Mouse (Mus musculus): ENCODE measurements at regions not wholly inside any gene's neighbourhood (a gene's known extent, or its start where the extent isn't known, plus 50 kb on each side); places are given as distances from the start of the nearest gene placed in this dataset.
A peak's percentile ranks its signal among the peaks of the same experiment; 100 is the strongest.

DNA sequence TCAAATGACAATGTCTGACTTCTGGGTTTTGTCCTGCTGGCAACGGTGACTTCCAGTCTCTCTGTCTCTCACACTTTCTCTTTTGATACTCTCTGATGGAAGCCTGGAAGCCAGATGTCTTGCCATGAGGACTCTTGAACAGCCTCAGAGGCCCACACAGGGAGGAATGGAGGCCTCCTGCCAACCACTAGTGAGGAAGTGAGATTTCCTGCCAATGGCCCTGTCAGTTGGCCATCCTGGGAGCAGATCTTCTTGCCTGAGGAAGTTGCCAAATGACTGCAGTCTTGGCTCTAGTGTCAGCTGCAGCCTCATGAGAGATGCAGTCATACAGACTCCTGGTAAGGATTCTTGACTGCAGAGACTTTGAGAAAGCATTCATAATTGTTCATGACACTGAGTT is 741.7 kb downstream of the Adgrl2 start:
- no peak for ATAC-seq (ENCODE audit: extremely low read depth, insufficient number of reproducible peaks, low FRiP score, poor library complexity, severe bottlenecking)

DNA sequence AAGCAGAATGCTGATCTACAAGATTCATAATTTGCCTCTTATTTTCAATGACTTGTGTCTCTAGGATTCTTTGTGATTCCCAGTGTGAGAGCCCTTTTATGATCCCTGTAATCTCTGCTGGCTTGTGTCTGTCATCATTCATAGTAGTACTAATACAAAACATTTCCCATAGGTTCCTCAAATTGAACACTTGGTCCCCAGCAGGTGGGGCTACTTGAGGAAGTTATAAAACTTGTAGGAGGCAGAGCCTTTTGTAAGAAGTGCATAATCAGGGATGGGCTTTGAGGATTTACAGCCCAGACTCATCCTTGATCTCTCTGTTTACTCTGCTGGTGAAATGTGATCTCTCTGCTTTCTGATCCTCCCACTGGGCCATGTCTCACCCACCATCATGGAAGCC is 743.6 kb downstream of the Adgrl2 start:
- no peak for ATAC-seq (ENCODE audit: extremely low read depth, insufficient number of reproducible peaks, low FRiP score, poor library complexity, severe bottlenecking)

DNA sequence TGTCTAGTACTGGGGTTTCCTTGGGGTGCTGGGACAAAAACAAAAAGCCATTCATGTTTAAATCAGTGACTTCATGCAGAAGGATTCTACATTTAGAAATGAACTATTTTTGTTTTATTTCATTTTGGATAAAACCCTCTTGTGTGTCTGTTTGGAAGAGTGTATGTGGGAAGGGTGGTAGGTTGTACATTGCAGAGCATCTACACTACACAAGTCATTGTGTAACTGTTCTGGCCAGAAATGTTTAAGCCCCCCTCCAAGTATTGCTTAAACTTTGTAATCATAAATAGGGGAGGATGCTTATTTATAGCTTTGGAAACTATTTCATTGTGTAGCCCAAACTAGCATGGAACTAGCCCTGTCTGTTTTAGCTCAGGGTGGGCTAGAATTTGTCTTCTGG is 752.3 kb downstream of the Adgrl2 start:
- no peak for ATAC-seq (ENCODE audit: extremely low read depth, insufficient number of reproducible peaks, low FRiP score, poor library complexity, severe bottlenecking)

DNA sequence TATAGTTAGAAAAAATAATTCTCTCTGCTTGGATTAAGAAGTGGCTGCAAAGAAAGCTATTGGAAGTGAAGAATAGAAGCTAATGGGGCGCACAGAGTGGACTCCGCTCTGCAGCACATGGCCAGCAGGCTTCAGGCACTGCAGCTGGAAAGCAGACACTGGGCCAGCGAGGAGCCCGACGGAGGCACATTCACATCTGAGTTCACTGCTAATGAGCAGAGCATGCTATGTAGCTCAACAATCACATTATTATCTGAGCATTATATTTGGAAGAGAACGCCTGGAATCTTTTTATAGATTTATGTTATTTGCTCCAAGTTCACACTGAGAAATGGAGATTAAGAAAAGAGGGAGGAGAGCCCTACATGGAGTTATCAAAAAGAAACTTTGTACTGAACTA is 752.8 kb downstream of the Adgrl2 start:
- no peak for ATAC-seq (ENCODE audit: extremely low read depth, insufficient number of reproducible peaks, low FRiP score, poor library complexity, severe bottlenecking)

DNA sequence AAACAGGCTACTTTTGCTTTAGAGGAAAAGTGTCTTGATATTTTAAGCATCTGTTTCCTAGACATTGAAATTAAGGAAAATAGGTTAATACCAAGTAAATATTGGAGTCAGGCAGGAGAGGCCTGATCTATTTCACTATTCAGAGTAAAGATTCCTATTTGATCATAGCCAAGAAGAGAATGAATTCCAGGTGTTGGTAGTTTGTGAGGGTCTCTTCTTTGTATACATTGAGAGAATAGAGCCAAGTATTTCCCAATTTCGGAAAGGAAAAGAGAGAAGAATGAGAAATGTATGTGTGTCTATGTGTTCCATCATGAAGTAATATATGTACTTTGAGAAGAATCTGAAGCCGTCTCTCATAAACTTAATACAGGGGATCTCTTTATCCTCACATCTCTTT is 756.7 kb downstream of the Adgrl2 start:
- no peak for ATAC-seq (ENCODE audit: extremely low read depth, insufficient number of reproducible peaks, low FRiP score, poor library complexity, severe bottlenecking)

DNA sequence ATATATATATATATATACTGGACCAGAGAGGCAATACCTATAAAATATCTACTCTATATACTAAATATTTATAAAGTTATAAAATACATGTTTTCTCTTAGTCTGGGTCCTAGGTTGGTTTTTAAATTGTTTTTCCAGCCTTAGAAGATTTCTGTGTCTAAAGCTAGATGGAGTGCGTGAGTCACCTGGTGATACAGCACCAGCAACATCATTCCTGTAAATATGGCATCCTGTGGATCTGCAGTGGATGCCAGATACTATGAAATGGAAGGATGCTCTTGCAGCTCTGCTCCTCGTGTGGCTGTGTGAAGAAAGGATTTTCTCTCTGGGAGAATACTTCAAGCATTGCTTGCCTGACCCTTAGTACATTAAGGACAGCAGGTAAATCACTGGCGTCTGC is 761.2 kb downstream of the Adgrl2 start:
- no peak for ATAC-seq (ENCODE audit: extremely low read depth, insufficient number of reproducible peaks, low FRiP score, poor library complexity, severe bottlenecking)

DNA sequence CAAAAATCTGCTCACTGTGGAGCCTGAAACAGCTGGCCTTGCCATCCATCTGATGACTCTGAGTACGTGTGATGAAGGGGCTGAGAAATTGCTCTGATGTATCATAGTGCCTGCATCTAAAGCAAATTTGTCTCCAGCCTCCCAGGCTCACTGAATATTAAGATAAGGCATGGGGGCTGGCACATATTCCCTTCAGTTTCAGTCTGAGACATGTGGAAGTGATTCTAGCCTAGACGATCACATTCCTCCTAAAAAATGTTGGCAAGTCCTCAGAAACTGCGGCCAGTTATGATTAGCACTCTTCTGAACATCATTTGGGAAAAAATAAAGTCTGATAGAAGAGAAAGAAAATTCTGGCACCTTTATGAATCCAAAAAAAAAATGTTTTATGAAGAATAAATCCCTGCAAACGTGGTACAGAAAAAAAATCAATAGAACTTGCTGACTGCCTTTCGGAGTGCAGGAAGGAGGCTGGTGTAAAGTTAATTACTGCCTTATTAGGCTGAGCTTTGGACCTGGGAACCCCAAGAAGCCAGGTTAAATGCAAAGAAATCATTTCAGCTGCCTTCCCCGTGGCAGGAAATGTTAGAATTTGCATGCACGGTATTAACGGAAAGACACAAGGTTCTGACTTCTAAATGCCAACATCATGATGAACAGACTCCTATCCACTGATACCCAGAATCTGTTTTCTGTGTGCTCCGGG is 762.2 kb downstream of the Adgrl2 start:
- no peak for ATAC-seq (ENCODE audit: extremely low read depth, insufficient number of reproducible peaks, low FRiP score, poor library complexity, severe bottlenecking)

DNA sequence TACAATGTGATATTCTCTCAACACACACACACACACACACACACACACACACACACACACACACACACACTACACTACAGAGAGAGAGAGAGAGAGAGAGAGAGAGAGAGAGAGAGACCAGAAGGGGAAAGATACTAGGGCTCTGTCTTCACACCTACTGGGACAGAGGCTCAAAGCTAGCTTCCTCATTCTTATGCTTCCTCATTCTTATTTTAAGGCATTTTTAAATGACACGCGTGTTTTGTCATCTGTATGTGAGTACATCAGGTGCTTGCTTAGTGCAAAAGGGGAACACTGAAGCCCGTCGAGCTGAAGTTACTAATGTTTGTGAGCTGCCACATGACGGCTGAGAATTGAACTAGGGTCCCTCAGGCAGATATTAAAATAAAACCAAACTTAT is 769.5 kb downstream of the Adgrl2 start:
- ATAC-seq (ENCODE audit: extremely low read depth, insufficient number of reproducible peaks, low FRiP score, poor library complexity, severe bottlenecking): peak; percentile 67; the same call in 1 of the 2 replicates

DNA sequence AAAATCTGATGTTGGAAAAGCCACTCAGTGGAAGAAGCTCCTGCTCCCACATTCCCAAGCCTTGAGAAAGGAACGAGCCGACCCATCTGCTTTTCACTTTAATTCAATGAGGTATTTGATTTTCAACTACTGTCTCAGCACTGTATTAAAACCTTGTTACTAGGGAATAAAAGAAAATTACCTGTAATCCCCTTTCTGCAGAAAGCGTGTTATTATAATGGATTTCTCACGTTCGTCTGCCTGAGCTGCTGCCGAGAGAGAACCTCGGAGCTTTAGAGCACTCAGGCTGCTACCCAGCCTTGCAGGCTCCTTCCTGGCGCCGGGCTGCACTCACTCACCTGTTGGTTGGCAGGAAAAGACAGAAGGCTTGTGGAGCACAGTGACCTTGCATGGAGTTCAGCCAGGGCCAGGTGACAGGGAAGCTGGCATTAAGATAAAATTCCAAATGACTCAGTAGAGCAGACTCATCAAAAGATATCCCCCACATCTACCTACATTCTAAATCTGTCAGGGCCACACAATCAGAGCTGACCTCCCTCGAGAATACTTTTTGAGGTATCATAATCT is 770.2 kb downstream of the Adgrl2 start:
- no peak for ATAC-seq (ENCODE audit: extremely low read depth, insufficient number of reproducible peaks, low FRiP score, poor library complexity, severe bottlenecking)

DNA sequence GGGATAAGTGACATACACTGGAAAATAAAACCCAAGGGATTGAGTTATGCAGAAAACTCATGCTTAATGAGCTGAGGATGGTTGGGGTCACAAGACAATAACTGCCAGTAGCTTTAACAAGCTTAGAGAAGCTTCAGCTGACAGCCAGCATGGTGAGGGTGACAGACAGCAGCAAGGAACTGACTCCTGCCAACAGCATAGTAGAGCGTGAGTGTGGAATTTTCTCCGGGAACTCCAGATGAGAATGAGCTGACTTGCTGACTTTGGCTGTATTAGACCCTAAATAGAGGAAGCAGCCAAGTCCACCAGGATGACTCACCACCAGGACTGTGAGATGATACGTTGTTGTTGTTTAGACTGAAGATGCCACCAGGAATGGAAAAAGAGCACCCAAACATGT is 788.2 kb downstream of the Adgrl2 start:
- no peak for ATAC-seq (ENCODE audit: extremely low read depth, insufficient number of reproducible peaks, low FRiP score, poor library complexity, severe bottlenecking)

DNA sequence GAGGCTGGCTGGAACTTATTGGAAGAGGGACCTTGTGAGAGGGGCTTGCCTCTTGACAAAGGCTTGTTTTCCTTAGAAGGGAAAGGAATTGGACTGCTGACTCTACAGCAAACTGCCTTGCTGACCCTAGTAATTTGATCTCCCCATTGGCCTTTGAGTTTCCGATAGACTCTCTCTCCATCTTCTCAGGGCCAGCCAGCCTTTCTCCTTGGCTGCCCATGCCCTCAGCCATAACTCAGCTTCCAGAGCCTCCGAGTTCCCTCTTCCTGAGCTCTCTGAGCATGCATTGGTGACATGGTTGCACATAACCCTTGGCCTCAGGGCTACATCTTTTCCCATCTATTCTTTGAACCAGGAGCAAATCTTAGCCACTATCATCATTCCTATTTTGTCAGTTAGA is 803.7 kb downstream of the Adgrl2 start:
- no peak for ATAC-seq (ENCODE audit: extremely low read depth, insufficient number of reproducible peaks, low FRiP score, poor library complexity, severe bottlenecking)

DNA sequence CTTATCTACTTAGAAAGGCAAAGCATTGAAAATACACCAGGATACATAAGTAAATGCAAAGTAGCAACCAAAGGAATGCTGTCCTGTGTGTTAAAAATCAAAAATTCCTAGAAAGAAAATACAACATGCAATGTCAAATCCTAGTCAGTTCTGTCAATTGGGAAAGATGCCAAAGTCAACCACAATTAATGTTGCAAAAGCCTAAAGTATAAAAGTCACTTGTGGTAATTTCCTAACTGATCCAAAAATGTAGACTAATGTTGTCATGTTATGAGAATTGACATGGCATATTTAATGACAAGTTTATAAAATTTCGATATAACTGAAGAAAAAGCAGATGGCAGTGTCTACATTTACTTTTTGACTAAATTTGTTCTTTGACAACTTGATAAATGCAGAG is 822.8 kb downstream of the Adgrl2 start:
- no peak for ATAC-seq (ENCODE audit: extremely low read depth, insufficient number of reproducible peaks, low FRiP score, poor library complexity, severe bottlenecking)

DNA sequence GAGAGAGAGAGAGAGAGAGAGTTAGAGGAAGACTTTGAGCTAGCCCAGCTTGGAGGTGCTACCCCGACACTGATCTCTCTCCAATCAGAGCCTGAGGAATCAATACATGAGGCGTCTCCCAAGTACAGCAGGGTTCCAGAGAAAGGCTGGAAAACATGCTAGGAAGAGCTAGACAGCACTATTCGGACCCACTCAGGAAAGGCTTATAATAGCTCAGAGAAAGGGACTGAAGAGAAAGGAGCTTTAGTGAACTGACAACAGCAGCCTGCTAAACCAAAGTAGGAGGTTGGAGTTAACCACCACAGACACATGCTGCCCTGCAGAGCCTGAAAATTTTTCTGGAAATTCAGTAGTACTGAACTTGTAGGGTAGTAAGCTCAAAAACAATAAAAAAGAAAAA is 831.3 kb downstream of the Adgrl2 start:
- no peak for ATAC-seq (ENCODE audit: extremely low read depth, insufficient number of reproducible peaks, low FRiP score, poor library complexity, severe bottlenecking)

DNA sequence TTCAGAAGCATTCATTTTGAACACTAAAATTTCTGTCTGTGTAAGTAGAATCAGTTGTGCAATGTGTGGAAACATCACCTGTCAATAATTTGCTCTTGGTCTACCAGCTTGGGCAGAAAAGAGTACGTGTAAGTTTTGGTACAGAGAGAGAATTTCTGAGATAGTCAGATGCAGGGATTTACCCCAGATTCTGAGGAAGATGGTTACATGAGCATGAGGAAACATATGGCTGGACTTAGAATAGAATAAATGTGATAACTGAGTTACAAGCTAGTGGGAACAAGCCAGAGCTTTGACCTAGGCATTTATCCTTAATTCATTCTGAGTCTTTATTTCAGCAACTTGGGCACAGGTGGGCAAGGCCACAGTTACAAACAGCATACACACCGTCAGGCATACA is 831.8 kb downstream of the Adgrl2 start:
- ATAC-seq (ENCODE audit: extremely low read depth, insufficient number of reproducible peaks, low FRiP score, poor library complexity, severe bottlenecking): no peak

DNA sequence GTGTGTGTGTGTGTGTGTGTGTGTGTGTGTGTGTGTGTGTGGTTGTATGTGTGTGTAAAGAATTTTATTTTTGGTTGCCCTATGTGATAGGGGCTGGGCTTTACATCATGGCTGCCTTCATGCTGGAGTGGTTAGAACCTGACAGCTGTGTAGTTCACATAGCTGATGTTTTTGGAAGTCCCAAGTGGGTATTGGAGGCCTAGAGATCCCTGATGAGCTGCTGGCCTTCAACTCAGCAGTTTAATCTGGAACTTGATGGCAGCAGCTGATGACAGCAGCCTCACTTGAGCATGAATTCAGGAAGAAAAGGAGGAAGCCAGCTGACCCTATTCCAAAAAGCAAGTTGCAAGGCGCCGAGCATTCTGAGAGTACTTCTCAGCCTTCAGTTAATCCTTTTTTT is 846.6 kb downstream of the Adgrl2 start:
- no peak for ATAC-seq (ENCODE audit: extremely low read depth, insufficient number of reproducible peaks, low FRiP score, poor library complexity, severe bottlenecking)

DNA sequence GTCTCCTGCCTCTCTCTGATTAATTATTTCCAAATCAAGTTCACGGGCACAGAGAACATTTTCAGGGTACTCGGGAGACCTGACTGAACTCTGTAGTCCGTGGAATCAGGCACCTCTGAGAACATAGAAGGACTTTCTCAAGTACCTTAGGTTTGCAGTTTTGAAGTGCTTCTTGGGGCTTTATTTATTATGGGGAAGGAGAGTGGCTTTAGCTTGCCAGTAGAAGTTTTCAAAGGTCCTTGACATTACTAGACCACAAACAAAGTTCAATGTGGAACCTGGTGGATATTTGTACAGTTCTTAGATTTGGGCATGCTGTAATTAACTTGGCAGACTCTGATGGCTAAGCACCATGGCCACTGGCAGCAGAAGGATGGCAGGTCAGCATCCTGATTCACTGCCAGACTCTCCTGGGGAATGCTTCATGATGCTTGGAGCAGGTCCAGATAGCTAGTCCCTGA is 853.5 kb downstream of the Adgrl2 start:
- no peak for ATAC-seq (ENCODE audit: extremely low read depth, insufficient number of reproducible peaks, low FRiP score, poor library complexity, severe bottlenecking)

DNA sequence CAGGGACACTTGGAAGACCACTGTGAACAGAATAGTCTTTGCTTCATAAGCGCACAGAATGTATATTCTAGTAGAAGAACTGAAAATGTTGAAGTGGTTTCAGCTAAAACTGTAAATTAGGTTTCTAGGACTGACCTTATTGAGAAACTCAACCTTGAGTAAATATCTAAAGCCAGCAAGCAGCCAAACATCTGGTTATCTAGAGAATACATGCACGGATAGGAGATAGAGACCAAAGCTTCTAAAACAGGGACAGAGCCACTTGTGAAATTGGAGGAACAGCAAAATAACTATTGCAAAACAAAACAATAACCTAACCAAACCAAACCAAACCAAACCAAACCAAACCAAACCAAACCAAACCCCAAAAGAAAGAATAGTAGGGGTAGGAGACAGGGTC is 855.7 kb downstream of the Adgrl2 start:
- ATAC-seq (ENCODE audit: extremely low read depth, insufficient number of reproducible peaks, low FRiP score, poor library complexity, severe bottlenecking): no peak

DNA sequence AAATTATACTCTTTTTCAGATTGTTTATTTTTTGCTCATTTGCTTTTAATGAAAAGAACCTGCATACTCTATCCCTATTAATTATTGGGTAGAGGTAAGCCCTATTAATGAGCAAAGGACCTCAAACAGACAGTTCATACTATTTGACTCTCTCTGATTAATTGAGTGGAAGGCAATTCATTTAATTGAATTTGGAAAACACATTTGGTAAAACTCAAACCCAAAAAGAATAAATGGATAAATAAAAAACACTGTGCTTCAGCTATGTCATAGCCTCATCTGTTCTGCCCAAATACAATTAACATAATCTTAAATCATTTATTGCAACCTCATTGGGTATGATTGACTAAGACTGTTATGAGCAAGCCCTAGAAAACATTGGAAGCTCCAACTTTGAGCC is 874.8 kb downstream of the Adgrl2 start:
- no peak for ATAC-seq (ENCODE audit: extremely low read depth, insufficient number of reproducible peaks, low FRiP score, poor library complexity, severe bottlenecking)

DNA sequence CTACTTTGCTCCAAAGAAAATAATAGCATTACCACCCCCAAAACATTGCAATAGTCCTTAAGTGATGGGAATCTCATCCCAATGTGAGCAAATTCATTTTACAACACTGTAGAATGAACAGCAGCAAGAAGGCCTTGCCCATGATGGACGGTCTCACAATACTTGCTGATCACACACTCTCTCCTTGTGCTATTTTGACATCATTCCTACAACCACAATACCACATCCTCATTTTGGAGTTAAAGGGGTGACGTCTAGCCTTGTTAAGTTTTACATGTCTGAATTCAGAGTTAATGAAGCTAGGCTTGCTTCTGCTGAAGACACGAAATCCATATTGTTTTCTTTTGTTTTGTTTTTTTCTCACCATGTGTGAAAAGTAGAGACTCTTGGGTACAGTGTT is 878.2 kb downstream of the Adgrl2 start:
- ATAC-seq (ENCODE audit: extremely low read depth, insufficient number of reproducible peaks, low FRiP score, poor library complexity, severe bottlenecking): no peak

DNA sequence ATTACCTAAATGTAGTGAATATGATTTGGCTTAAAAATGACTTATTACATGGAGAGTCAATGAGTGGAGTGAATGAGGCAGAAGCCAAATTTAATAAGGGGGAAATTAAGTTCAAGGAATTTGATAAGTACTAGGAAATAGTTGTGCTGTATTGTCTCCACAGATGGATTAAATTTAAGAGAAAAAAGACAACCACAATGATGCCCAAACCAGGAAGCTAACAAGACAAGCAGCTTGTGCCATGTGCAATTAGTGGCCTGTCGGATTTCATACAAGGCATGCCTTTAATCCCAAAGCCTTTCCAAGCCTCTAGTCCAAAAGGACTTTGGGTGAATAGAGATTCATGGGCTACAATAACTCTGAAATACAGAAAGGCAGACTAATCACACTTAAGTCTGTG is 883.3 kb downstream of the Adgrl2 start:
- no peak for ATAC-seq (ENCODE audit: extremely low read depth, insufficient number of reproducible peaks, low FRiP score, poor library complexity, severe bottlenecking)

DNA sequence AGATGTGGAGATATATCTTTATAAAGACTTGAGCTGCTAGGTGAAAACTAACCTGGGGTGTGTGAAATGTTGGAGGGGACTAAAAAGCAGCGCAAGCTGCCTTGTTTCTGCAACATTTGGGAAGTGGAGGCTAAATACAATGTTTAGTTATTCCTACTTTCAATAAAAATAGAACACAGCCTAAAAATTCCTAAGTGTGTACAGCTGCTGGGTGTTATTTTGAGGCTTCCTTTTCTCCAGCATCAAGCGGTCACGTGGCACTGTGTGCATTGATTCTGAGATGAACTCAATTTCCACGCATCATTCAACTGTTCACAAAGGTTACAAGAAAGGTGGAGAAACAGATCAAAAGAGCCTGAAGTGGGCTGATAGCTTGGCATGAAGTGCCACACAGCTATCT is 896.4 kb downstream of the Adgrl2 start:
- no peak for ATAC-seq (ENCODE audit: extremely low read depth, insufficient number of reproducible peaks, low FRiP score, poor library complexity, severe bottlenecking)

Data from neutrophil, adult 5-6 weeks (primary cell).